Mouse (Mus musculus) MEL (cell line): Measurements from ENCODE around the gene Sfxn1. TPM values are rescaled to one million over a fixed set of nuclear protein-coding genes. Genes with fewer than 3 reads are reported as not detected.

Experiments
- DNase-seq: peaks from one replicate; pipeline ENCODE4 v3.0.0; 2011; ENCODE audit warnings: low read depth, low spot score
- H3K27ac ChIP-seq: 2 replicates; pipeline ENCODE4 v1.5.1; 2012; ENCODE audit warnings: low read depth, mild to moderate bottlenecking, control low read depth, low read length, moderate library complexity; ENCODE audit not compliant: control insufficient read depth
- H3K27me3 ChIP-seq, 2 experiments: fragments of 150-350 bp in 1 of 2; sonication (generic) in 1 of 2; 2 replicates each; pipeline ENCODE4 v1.6.1; 2012; ENCODE audit warnings: low read length in 2 of 2, mild to moderate bottlenecking in 2 of 2, improper control_type of control experiment in 1 of 2, moderate library complexity in 1 of 2; ENCODE audit not compliant: insufficient read depth in 2 of 2, control insufficient read depth in 1 of 2
- H3K36me3 ChIP-seq, 2 experiments: 2 replicates each; pipeline ENCODE4 v1.6.1; 2012 to 2014; ENCODE audit warnings: low read length in 2 of 2, improper control_type of control experiment in 1 of 2, inconsistent platforms in 1 of 2, mild to moderate bottlenecking in 1 of 2; ENCODE audit not compliant: insufficient read depth in 2 of 2, control insufficient read depth in 1 of 2
- H3K4me1 ChIP-seq, 2 experiments: fragments of 150-350 bp in 1 of 2; sonication (generic) in 1 of 2; 2 replicates each; pipeline ENCODE4 v1.6.1; 2012; ENCODE audit warnings: low read length in 2 of 2, improper control_type of control experiment in 1 of 2, mild to moderate bottlenecking in 1 of 2; ENCODE audit not compliant: insufficient read depth in 2 of 2, control insufficient read depth in 1 of 2
- H3K4me3 ChIP-seq, 2 experiments: fragments of 150-350 bp in 1 of 2; sonication (generic) in 1 of 2; 2 replicates each; pipeline ENCODE4 v1.5.1; 2012; ENCODE audit warnings: low read depth in 2 of 2, low read length in 2 of 2, mild to moderate bottlenecking in 2 of 2, moderate library complexity in 2 of 2, control low read depth in 1 of 2, improper control_type of control experiment in 1 of 2; ENCODE audit not compliant: control insufficient read depth in 1 of 2, insufficient read depth in 1 of 2
- H3K79me2 ChIP-seq: 2 replicates; pipeline ENCODE4 v1.6.1; 2012; ENCODE audit warnings: mild to moderate bottlenecking, low read length, moderate library complexity; ENCODE audit not compliant: control insufficient read depth, poor library complexity, insufficient read depth
- H3K9ac ChIP-seq: 2 replicates; pipeline ENCODE4 v1.6.1; 2012; ENCODE audit warnings: low read depth, mild to moderate bottlenecking, control low read depth, low read length, moderate library complexity; ENCODE audit not compliant: control insufficient read depth, poor library complexity, severe bottlenecking
- H3K9me3 ChIP-seq: fragments of 150-350 bp; sonication (generic); replicated peaks from 2 replicates; pipeline ENCODE4 v1.6.1; 2012; ENCODE audit warnings: mild to moderate bottlenecking, low read length, improper control_type of control experiment, moderate library complexity; ENCODE audit not compliant: insufficient read depth
- ETS1 ChIP-seq: IDR thresholded peaks from 2 replicates; pipeline ENCODE4 v1.6.1; 2012; ENCODE audit warnings: low read depth, mild to moderate bottlenecking, inconsistent platforms, low read length, improper control_type of control experiment, moderate library complexity
- KAT2A ChIP-seq: conservative IDR thresholded peaks from 2 replicates; pipeline ENCODE4 v1.6.1; 2012; ENCODE audit warnings: low read depth, low read length, improper control_type of control experiment, inconsistent platforms
- MAX ChIP-seq: IDR thresholded peaks from 2 replicates; pipeline ENCODE4 v1.6.1; 2011; ENCODE audit warnings: low read length, improper control_type of control experiment
- MAZ ChIP-seq: IDR thresholded peaks from 2 replicates; pipeline ENCODE4 v1.6.1; 2012; ENCODE audit warnings: low read depth, mild to moderate bottlenecking, inconsistent platforms, low read length, improper control_type of control experiment
- MYB ChIP-seq: IDR thresholded peaks from 2 replicates; pipeline ENCODE4 v1.6.1; 2011; ENCODE audit warnings: mild to moderate bottlenecking, low read depth, low read length, improper control_type of control experiment
- NELFE ChIP-seq: IDR thresholded peaks from 2 replicates; pipeline ENCODE4 v1.6.1; 2011; ENCODE audit warnings: low read depth, low read length, improper control_type of control experiment
- NRF1 ChIP-seq: IDR thresholded peaks from 2 replicates; pipeline ENCODE4 v1.6.1; 2014; ENCODE audit warnings: low read depth, mild to moderate bottlenecking, inconsistent platforms, low read length, improper control_type of control experiment, moderate library complexity; ENCODE audit not compliant: poor library complexity, insufficient read depth, severe bottlenecking
- POLR2A ChIP-seq, 2 experiments: IDR thresholded peaks; 2 replicates each; pipeline ENCODE4 v1.6.1; 2011 to 2012; ENCODE audit warnings: low read length in 2 of 2, mild to moderate bottlenecking in 2 of 2, control low read depth in 1 of 2, improper control_type of control experiment in 1 of 2, low read depth in 1 of 2, moderate library complexity in 1 of 2; ENCODE audit not compliant: control insufficient read depth in 1 of 2, insufficient read depth in 1 of 2, poor library complexity in 1 of 2
- RAD21 ChIP-seq: IDR thresholded peaks from 2 replicates; pipeline ENCODE4 v1.6.1; 2011; ENCODE audit warnings: mild to moderate bottlenecking, low read depth, low read length, improper control_type of control experiment
- RCOR1 ChIP-seq: IDR thresholded peaks from 2 replicates; pipeline ENCODE4 v1.6.1; 2012; ENCODE audit warnings: low read depth, mild to moderate bottlenecking, inconsistent platforms, low read length, improper control_type of control experiment
- SIN3A ChIP-seq: IDR thresholded peaks from 2 replicates; pipeline ENCODE4 v1.6.1; 2012; ENCODE audit warnings: low read length, improper control_type of control experiment, inconsistent platforms
- TAL1 ChIP-seq: IDR thresholded peaks from 2 replicates; pipeline ENCODE4 v1.6.1; 2012; ENCODE audit warnings: mild to moderate bottlenecking, inconsistent platforms, low read length, moderate library complexity, mixed read lengths
- USF1 ChIP-seq: IDR thresholded peaks from 2 replicates; pipeline ENCODE4 v1.6.1; 2014; ENCODE audit warnings: low read depth, mild to moderate bottlenecking, inconsistent platforms, low read length, improper control_type of control experiment, moderate library complexity
- ZC3H11A ChIP-seq: IDR thresholded peaks from 2 replicates; pipeline ENCODE4 v1.6.1; 2012; ENCODE audit warnings: low read depth, mild to moderate bottlenecking, inconsistent platforms, low read length, improper control_type of control experiment
- ZMIZ1 ChIP-seq: IDR thresholded peaks from 2 replicates; pipeline ENCODE4 v1.6.1; 2012; ENCODE audit warnings: low read depth, mild to moderate bottlenecking, inconsistent platforms, low read length, improper control_type of control experiment, moderate library complexity
- ZNF384 ChIP-seq: IDR thresholded peaks from 2 replicates; pipeline ENCODE4 v1.6.1; 2012; ENCODE audit warnings: low read depth, mild to moderate bottlenecking, inconsistent platforms, low read length, improper control_type of control experiment
- polyA plus RNA-seq, 2 experiments: library from polyadenylated mRNA; stranded (reverse) in 1 of 2; unstranded in 1 of 2; fragments of >175 nt in 1 of 2; fragments of >200 nt in 1 of 2; gene quantifications; 2 replicates each; pipeline versions ENCODE4 v1.2.1 to v1.2.4; 2012; ENCODE audit warnings: low replicate concordance in 2 of 2, low read depth in 1 of 2; ENCODE audit not compliant: insufficient read length in 2 of 2, insufficient read depth in 1 of 2, missing spikeins in 1 of 2
- total RNA-seq: library from RNA; depleted of rRNA; stranded (reverse); fragments of 300-350 nt; gene quantifications from 2 replicates; pipeline ENCODE4 v1.2.3, GENCODE M21; 2012

Sfxn1 gene
- total and polyA plus RNA-seq, 3 experiments = 42.8 to 74.6 TPM; not detected in 1

GRCm38 (mm10) chr13:54118355-54118754 lies 46.7 kb downstream of the Sfxn1 start:
- Histone ChIP-seq H3K4me3 (no peak overlapping the region), H3K79me2 (no peaks in the 10 kb centered on the region), H3K4me1 (no peaks in the 10 kb centered on the region), H3K27ac (no peak overlapping the region), H3K9ac (no peak overlapping the region), H3K27me3 (no peaks in the 10 kb centered on the region; a peak in 1 of 4 replicates), H3K9me3 (no peaks in the 10 kb centered on the region), H3K36me3 (peaks cover 0 to 6% of the 10 kb centered on the region in 2 experiments; a peak in 2 of 4 replicates)
- TF ChIP-seq MYB = no peak
- DNase-seq = no peak

GRCm38 (mm10) chr13:54137756-54138410 lies 66.2 kb downstream of the Sfxn1 start:
- no peak for DNase-seq
- Histone ChIP-seq H3K79me2 (no peaks in the 10 kb centered on the region), H3K4me1 (no peaks in the 10 kb centered on the region), H3K27me3 (peaks cover 0 to 3% of the 10 kb centered on the region in 2 experiments; a peak in 2 of 4 replicates), H3K9me3 (no peaks in the 10 kb centered on the region), H3K9ac (no peak overlapping the region), H3K36me3 (no peaks in the 10 kb centered on the region), H3K4me3 (no peak overlapping the region), H3K27ac (no peak overlapping the region)
- TF ChIP-seq SIN3A (no peak), ETS1 (no peak), MAX (no peak), RCOR1 (no peak), NRF1 (no peak), MAZ (no peak), ZNF384 (no peak), NELFE (no peak), KAT2A (no peak), POLR2A (IDR thresholded peaks at IDR 0.05; ENCODE audit: control insufficient read depth in 1 of 2, insufficient read depth in 1 of 2, low read depth in 1 of 2, low read length in 2 of 2, poor library complexity in 1 of 2) (no peak)

GRCm38 (mm10) chr13:54143788-54144187 lies 72.1 kb downstream of the Sfxn1 start:
- H3K79me2 ChIP-seq = no peaks in the 10 kb centered on the region

More at GRCm38 (mm10) chr13:54143788-54144187, 72.1 kb downstream of the Sfxn1 start:
- no peak overlapping the region for H3K27ac ChIP-seq
- H3K36me3 ChIP-seq = no peaks in the 10 kb centered on the region
- H3K4me1 ChIP-seq = no peaks in the 10 kb centered on the region
- no peaks in the 10 kb centered on the region for H3K9me3 ChIP-seq
- H3K27me3 ChIP-seq = peaks cover 0 to 4% of the 10 kb centered on the region in 2 experiments; a peak in 2 of 4 replicates
- no peak overlapping the region for H3K4me3 ChIP-seq
- no peak for DNase-seq
- no peak for TF ChIP-seq ZC3H11A
- no peak for TF ChIP-seq RCOR1
- no peak for TF ChIP-seq RAD21
- no peak for TF ChIP-seq ETS1
- no peak for TF ChIP-seq TAL1
- TF ChIP-seq ZMIZ1 = no peak
- no peak for TF ChIP-seq USF1
- no peak for TF ChIP-seq NRF1
- H3K9ac ChIP-seq = no peak overlapping the region
